Mouse (Mus musculus) erythroblast, embryonic 14.5 days (primary cell): ENCODE results near the gene Cbl.

ENCODE experiments used
- GATA1 ChIP-seq: IDR thresholded peaks from 2 replicates; pipeline ENCODE4 v1.6.1; 2012; ENCODE audit warnings: low read length, inconsistent platforms, mixed read lengths
- TAL1 ChIP-seq: IDR thresholded peaks from 3 replicates; pipeline ENCODE4 v1.6.1; 2012; ENCODE audit warnings: low read length, inconsistent platforms, mixed read lengths

GRCm38 (mm10) chr9:44124317-44124716 is 109.5 kb downstream of the Cbl start:
- TF ChIP-seq TAL1 (no peak), GATA1 (no peak)
